Mouse (Mus musculus) liver, embryonic 14.5 days (tissue): Measurements from ENCODE around the gene Ncs1.

ENCODE experiments used
- CTCF ChIP-seq: IDR thresholded peaks from 2 replicates; pipeline ENCODE4 v1.5.1; 2016; ENCODE audit warnings: antibody characterized with exemption, low read depth, control low read depth
- EP300 ChIP-seq: IDR thresholded peaks from 2 replicates; pipeline ENCODE4 v1.6.1; 2016; ENCODE audit warnings: antibody characterized with exemption, low read depth

- TF ChIP-seq CTCF (no peak), EP300 (no peak)
Measured at GRCm38 (mm10) chr2:31244216-31244615, 1.4 kb upstream of the Ncs1 start.
